Mouse (Mus musculus): ENCODE measurements around the gene Kat6b.

Gene Kat6b

GRCm38 (mm10) chr14:21563584-21564118 is 82.4 kb downstream of the Kat6b start:
- DNase-seq = no peak

GRCm38 (mm10) chr14:21565541-21566353 is 84.5 kb downstream of the Kat6b start:
- DNase-seq = no peak

- no peak for DNase-seq
Observed at GRCm38 (mm10) chr14:21567293-21567984, 86.2 kb downstream of the Kat6b start.

- DNase-seq = no peak
Observed at GRCm38 (mm10) chr14:21568821-21569220, 87.6 kb downstream of the Kat6b start.

- DNase-seq = no peak
Observed at GRCm38 (mm10) chr14:21574686-21575309, 93.6 kb downstream of the Kat6b start.

GRCm38 (mm10) chr14:21576867-21577266 is 95.6 kb downstream of the Kat6b start:
- no peak for DNase-seq

- no peak for DNase-seq
Observed at GRCm38 (mm10) chr14:21581198-21581597, 100.0 kb downstream of the Kat6b start.

- no peak for DNase-seq
Observed at GRCm38 (mm10) chr14:21582301-21582700, 101.1 kb downstream of the Kat6b start.

GRCm38 (mm10) chr14:21583051-21583450 is 101.8 kb downstream of the Kat6b start:
- peak; percentile 50 for DNase-seq

- DNase-seq = no peak
Observed at GRCm38 (mm10) chr14:21583868-21584267, 102.6 kb downstream of the Kat6b start.

- no peak for DNase-seq
Observed at GRCm38 (mm10) chr14:21584468-21585135, 103.4 kb downstream of the Kat6b start.

GRCm38 (mm10) chr14:21585491-21586251 is 104.4 kb downstream of the Kat6b start:
- DNase-seq = no peak

GRCm38 (mm10) chr14:21586481-21587118 is 105.4 kb downstream of the Kat6b start:
- no peak for DNase-seq

- DNase-seq = no peak
Observed at GRCm38 (mm10) chr14:21587931-21588330, 106.7 kb downstream of the Kat6b start.

GRCm38 (mm10) chr14:21589620-21590019 is 108.4 kb downstream of the Kat6b start:
- DNase-seq = no peak

GRCm38 (mm10) chr14:21590205-21590604 is 109.0 kb downstream of the Kat6b start:
- DNase-seq = no peak

- DNase-seq = no peak
Observed at GRCm38 (mm10) chr14:21592152-21592551, 110.9 kb downstream of the Kat6b start.

GRCm38 (mm10) chr14:21592985-21593750 is 111.9 kb downstream of the Kat6b start:
- no peak for DNase-seq

GRCm38 (mm10) chr14:21599446-21600173 is 118.4 kb downstream of the Kat6b start:
- no peak for DNase-seq

GRCm38 (mm10) chr14:21600174-21600566 is 118.9 kb downstream of the Kat6b start:
- DNase-seq = no peak
